Mouse (Mus musculus) heart, embryonic 14.5 days (tissue): ENCODE measurements around the gene Taf15. TPM values are rescaled to one million over a fixed set of nuclear protein-coding genes. Genes with fewer than 3 reads are reported as not detected.

Experiments
- ATAC-seq: fragments of 200-750 bp; cut with Nextera tagmentation; 2 replicates; pipeline ENCODE4 v1.8.0; 2017; ENCODE audit warnings: low read depth, moderate TSS enrichment; ENCODE audit not compliant: insufficient number of reproducible peaks, insufficient read depth, low FRiP score
- H3K27ac ChIP-seq, 2 experiments: fragments of 200-500 bp in 1 of 2; fragments of 300-500 bp in 1 of 2; sonication (generic) in 1 of 2; replicated peaks in 1 of 2; 2 replicates each; pipeline ENCODE4 v1.5.1; 2012 to 2014; ENCODE audit warnings: low read depth in 2 of 2, low read length in 2 of 2, control low read depth in 1 of 2, mild to moderate bottlenecking in 1 of 2, mixed read lengths in 1 of 2; ENCODE audit not compliant: control insufficient read depth in 1 of 2, insufficient read depth in 1 of 2
- H3K27me3 ChIP-seq: fragments of 300-500 bp; sonication (generic); 2 replicates; pipeline ENCODE4 v1.6.1; 2014; ENCODE audit warnings: mild to moderate bottlenecking, low read length, control low read depth; ENCODE audit not compliant: control insufficient read depth, insufficient read depth
- H3K36me3 ChIP-seq: fragments of 300-500 bp; sonication (generic); 2 replicates; pipeline ENCODE4 v1.6.1; 2014; ENCODE audit warnings: mild to moderate bottlenecking, control low read depth, low read length, mixed read lengths; ENCODE audit not compliant: control insufficient read depth, insufficient read depth
- H3K4me1 ChIP-seq, 2 experiments: fragments of 200-500 bp in 1 of 2; fragments of 300-500 bp in 1 of 2; sonication (generic) in 1 of 2; 2 replicates each; pipeline ENCODE4 v1.6.1; 2012 to 2014; ENCODE audit warnings: low read length in 2 of 2, control low read depth in 1 of 2, mixed read lengths in 1 of 2; ENCODE audit not compliant: control insufficient read depth in 2 of 2, insufficient read depth in 2 of 2
- H3K4me2 ChIP-seq: fragments of 300-500 bp; sonication (generic); 2 replicates; pipeline ENCODE4 v1.6.1; 2014; ENCODE audit warnings: mild to moderate bottlenecking, low read length
- H3K4me3 ChIP-seq, 2 experiments: fragments of 200-500 bp in 1 of 2; fragments of 300-500 bp in 1 of 2; sonication (generic) in 1 of 2; 2 replicates each; pipeline ENCODE4 v1.5.1; 2012 to 2014; ENCODE audit warnings: low read length in 2 of 2, mild to moderate bottlenecking in 2 of 2, control low read depth in 1 of 2, low read depth in 1 of 2, moderate library complexity in 1 of 2; ENCODE audit not compliant: control insufficient read depth in 1 of 2, insufficient read depth in 1 of 2
- H3K9ac ChIP-seq: fragments of 300-500 bp; sonication (generic); 2 replicates; pipeline ENCODE4 v1.6.1; 2014; ENCODE audit warnings: mild to moderate bottlenecking, low read length
- H3K9me3 ChIP-seq: fragments of 300-500 bp; sonication (generic); 2 replicates; pipeline ENCODE4 v1.6.1; 2016; ENCODE audit warnings: low read length, control low read depth; ENCODE audit not compliant: control insufficient read depth
- WGBS: fragments of 180-500 bp; shearing (Covaris S2); extraction: QIAGEN DNeasy Blood & Tissue Kit; methylation state at CpG from one replicate; pipeline ENCODE4 v1.1.7; 2014; 5-methylcytosine and 5-hydroxymethylcytosine counted together
- polyA plus RNA-seq: library from polyadenylated mRNA; unstranded; fragments of >200 nt; fragmentation: Nextera tagmentation; extraction: Ambion mirVana; gene quantifications from 2 replicates; pipeline ENCODE4 v1.2.1, GENCODE M21; 2014

Gene Taf15
- polyA plus RNA-seq, 1 experiment from 2014 or later: 12.8 TPM

DNA sequence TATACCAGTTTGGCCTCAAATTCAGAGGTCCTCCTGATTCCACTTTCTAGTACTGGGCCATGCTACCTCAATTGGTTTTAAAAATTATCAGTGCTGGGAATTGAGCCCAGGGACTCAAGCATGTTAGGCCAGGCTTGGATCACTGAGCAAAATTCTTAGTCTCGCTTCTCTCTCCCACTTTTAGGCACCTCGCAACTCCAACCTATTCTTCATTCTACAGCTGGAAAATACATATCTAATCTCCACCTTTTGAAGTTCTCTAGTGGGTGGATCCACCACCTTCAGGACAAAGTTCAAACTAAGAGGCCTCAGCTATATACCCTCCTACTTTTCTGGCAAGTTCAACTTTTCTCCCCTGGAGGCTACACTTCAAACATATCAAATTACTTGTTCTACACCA, 1.1 kb upstream of the Taf15 start:
- peaks cover 3% of the 10 kb centered on the region; the same call in 1 of the 2 replicates for H3K9me3 ChIP-seq
- no peak for ATAC-seq
- H3K36me3 ChIP-seq: peaks cover 13% of the 10 kb centered on the region
- H3K4me3 ChIP-seq: no peak overlapping the region
- no peak overlapping the region for H3K27ac ChIP-seq
- peaks cover 17 to 33% of the 10 kb centered on the region in 2 experiments for H3K4me1 ChIP-seq
- no peak overlapping the region; the same call in 1 of the 2 replicates for H3K4me2 ChIP-seq
- no peak overlapping the region for H3K9ac ChIP-seq
- WGBS: 91% methylated on average over 2 of the region's 2 CpGs
- H3K27me3 ChIP-seq: no peaks in the 10 kb centered on the region

DNA sequence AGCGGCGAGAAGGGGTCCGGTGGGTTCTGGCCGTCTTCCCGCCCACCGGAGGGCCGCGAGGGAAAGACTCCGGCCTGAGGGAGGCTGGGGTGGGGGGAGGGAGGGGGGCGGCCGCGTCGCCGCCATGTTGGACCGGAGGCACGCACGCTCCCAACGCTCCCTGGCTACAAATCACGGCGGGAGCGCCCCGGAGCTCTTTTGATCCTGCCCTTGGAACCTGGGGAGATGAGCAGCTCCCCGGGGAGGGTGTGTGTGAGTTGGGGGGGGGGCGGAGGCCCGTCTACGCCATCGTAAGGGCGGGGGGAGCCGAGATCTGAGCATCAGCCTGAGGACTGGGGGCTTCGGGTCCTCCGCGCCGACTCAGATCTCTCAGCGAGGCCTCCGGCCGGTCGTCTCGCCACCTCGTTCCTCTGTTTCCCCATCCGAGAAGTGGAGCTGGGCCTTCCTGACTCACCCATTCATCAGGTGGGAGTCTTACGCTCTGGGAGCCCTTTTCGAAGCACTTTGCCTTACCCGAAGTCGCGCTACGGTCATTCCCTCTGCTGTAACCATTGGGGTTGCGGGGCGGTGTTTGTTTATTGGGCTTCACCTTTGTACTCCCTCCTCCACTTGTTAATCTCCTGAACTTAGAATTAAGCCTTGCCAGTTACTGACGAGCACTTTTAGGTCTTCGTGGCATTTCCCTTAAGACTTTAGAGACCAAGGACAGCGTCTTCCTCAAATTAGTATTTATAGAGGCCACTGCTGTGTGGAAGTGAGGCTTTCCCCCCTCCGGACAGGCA, 540 bp downstream of the Taf15 start:
- peak overlapping the region; percentile 87 to 93 for H3K4me3 ChIP-seq
- peak overlapping the region; percentile 77 for H3K4me2 ChIP-seq
- peaks cover 3% of the 10 kb centered on the region; the same call in 1 of the 2 replicates for H3K9me3 ChIP-seq
- peak; percentile 70 for ATAC-seq
- no peaks in the 10 kb centered on the region for H3K27me3 ChIP-seq
- H3K36me3 ChIP-seq: peaks cover 24% of the 10 kb centered on the region
- peak overlapping the region; percentile 89 to 97 for H3K27ac ChIP-seq
- peaks cover 7 to 19% of the 10 kb centered on the region in 2 experiments for H3K4me1 ChIP-seq
- peak overlapping the region; percentile 92 for H3K9ac ChIP-seq
- WGBS: under 1% methylated on average over 51 of the region's 52 CpGs

DNA sequence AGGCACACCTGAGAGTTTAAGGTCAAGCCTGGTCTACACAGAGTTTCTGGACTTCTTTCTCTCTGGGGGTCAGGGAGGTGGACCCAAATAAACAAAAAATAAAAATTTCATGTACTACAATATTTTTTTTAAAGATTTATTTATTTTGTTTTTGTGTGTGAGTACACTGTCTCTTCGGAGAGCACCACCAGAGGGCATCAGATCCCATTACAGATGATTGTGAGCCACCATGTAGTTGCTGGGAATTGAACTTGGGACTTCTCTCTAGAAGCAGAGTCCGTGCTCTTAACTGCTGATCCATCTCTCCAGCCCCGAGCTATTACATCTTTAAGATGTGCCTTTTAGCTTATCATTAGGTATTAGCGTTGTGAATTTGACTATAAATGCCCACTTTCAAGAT, 18.6 kb downstream of the Taf15 start:
- Histone ChIP-seq H3K4me1 (0 out of 4 replicates have a peak, but pooled peaks cover 0 to 4% of the 10 kb centered on the region in 2 experiments), H3K36me3 (peaks cover 57% of the 10 kb centered on the region), H3K27me3 (no peaks in the 10 kb centered on the region), H3K9ac (no peak overlapping the region), H3K4me2 (no peak overlapping the region), H3K9me3 (no peaks in the 10 kb centered on the region), H3K4me3 (no peak overlapping the region), H3K27ac (no peak overlapping the region)
- ATAC-seq: no peak
- WGBS: 82% methylated on average over 4 of the region's 4 CpGs

DNA sequence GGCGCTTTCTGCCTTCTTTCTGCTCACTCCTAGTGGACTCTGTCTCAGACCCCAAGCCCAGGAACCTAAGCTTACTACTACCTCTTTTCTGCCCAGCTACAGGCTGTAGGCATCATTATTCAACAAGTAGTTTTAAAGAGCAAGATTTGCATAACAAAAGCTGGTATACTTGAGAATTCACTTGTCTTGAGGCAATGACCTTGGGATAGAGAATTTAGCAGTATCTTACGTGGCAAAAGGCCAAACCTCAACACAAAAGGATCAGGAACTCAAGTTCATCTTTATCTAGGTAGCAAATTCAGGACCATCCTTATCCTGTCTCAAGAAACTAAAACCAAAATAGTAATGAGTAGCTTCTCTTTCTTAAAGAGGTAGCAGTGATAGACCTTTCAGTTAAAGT, 22.7 kb downstream of the Taf15 start:
- H3K9ac ChIP-seq: no peak overlapping the region
- H3K36me3 ChIP-seq: peaks cover 59% of the 10 kb centered on the region
- no peaks in the 10 kb centered on the region for H3K9me3 ChIP-seq
- ATAC-seq: no peak
- no peaks in the 10 kb centered on the region for H3K27me3 ChIP-seq
- H3K4me2 ChIP-seq: no peak overlapping the region
- 80% methylated on average over 2 of the region's 2 CpGs for WGBS
- 0 out of 4 replicates have a peak, but pooled peaks cover 0 to 4% of the 10 kb centered on the region in 2 experiments for H3K4me1 ChIP-seq
- H3K27ac ChIP-seq: no peak overlapping the region
- no peak overlapping the region for H3K4me3 ChIP-seq

- ATAC-seq: no peak
- Histone ChIP-seq H3K9ac (no peak overlapping the region), H3K4me2 (no peak overlapping the region), H3K27ac (no peak overlapping the region), H3K4me3 (no peak overlapping the region), H3K27me3 (no peaks in the 10 kb centered on the region), H3K36me3 (peaks cover 81% of the 10 kb centered on the region), H3K4me1 (peaks cover 0 to 6% of the 10 kb centered on the region in 2 experiments; a peak in 2 of 4 replicates), H3K9me3 (no peaks in the 10 kb centered on the region)
- WGBS: 92% methylated on average over 5 of the region's 5 CpGs
Observed at GRCm38 (mm10) chr11:83504308-83504707, 31.4 kb downstream of the Taf15 start.

GRCm38 (mm10) chr11:83509521-83509920, 36.6 kb downstream of the Taf15 start:
- ATAC-seq: no peak
- Histone ChIP-seq H3K4me1 (peaks cover 0 to 6% of the 10 kb centered on the region in 2 experiments; a peak in 2 of 4 replicates), H3K27ac (no peak overlapping the region)

DNA sequence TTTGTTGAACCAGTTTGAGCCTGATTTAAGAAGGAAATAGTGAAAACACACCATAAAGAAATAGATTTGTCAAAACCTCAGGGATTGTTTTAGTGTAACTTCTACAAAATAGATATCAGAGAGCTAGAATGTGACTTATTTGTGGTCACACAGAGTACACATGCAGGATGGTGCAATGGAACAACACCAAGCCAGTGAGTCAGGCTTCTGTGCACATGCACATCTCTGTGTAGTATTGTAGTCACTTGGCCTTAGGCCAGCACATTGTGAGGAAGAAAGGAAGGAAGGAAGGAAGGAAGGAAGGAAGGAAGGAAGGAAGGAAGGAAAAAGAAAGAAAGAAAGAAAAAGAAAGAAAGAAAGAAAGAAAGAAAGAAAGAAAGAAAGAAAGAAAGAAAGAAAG, 44.3 kb downstream of the Taf15 start:
- Histone ChIP-seq H3K27ac (no peak overlapping the region), H3K4me3 (no peak overlapping the region), H3K36me3 (no peaks in the 10 kb centered on the region), H3K27me3 (no peaks in the 10 kb centered on the region), H3K9me3 (no peaks in the 10 kb centered on the region), H3K4me1 (no peaks in the 10 kb centered on the region), H3K9ac (no peak overlapping the region), H3K4me2 (no peak overlapping the region)
- no peak for ATAC-seq

More at GRCm38 (mm10) chr11:83509521-83509920, 36.6 kb downstream of the Taf15 start:
- Histone ChIP-seq H3K9ac (no peak overlapping the region), H3K4me3 (no peak overlapping the region), H3K27me3 (no peaks in the 10 kb centered on the region), H3K4me2 (no peak overlapping the region), H3K9me3 (no peaks in the 10 kb centered on the region), H3K36me3 (peaks cover 38% of the 10 kb centered on the region)
